Mouse (Mus musculus): Measurements from ENCODE around the gene Stn1.

The Stn1 gene

GRCm38 (mm10) chr19:47454167-47455000 lies 82.9 kb downstream of the Stn1 start:
- DNase-seq (ENCODE audit: low read depth, low spot score): no peak

- DNase-seq (ENCODE audit: low read depth, low spot score): no peak
Observed at GRCm38 (mm10) chr19:47453352-47453751, 84.0 kb downstream of the Stn1 start.

- no peak for DNase-seq (ENCODE audit: low read depth, low spot score)
Observed at GRCm38 (mm10) chr19:47452682-47453081, 84.6 kb downstream of the Stn1 start.

GRCm38 (mm10) chr19:47452211-47452610 lies 85.1 kb downstream of the Stn1 start:
- no peak for DNase-seq (ENCODE audit: low read depth, low spot score)

GRCm38 (mm10) chr19:47451476-47452113 lies 85.7 kb downstream of the Stn1 start:
- no peak for DNase-seq (ENCODE audit: low read depth, low spot score)
